Mouse (Mus musculus): ENCODE measurements around the gene Gab1. TPM values are rescaled to one million over a fixed set of nuclear protein-coding genes. Genes with fewer than 3 reads are reported as not detected.
A peak's percentile ranks its signal among the peaks of the same experiment; 100 is the strongest.

Gab1 gene
- polyA plus RNA-seq, 1 experiment from 2014 or later, result 32.3 TPM

- H3K9me3 ChIP-seq (replicated peaks; ENCODE audit: control insufficient read depth, low read length), result no peaks in the 10 kb centered on the region
- peak overlapping the region; percentile 15; the same call in 1 of the 2 replicates for H3K4me2 ChIP-seq (ENCODE audit: low read depth, low read length)
- H3K27me3 ChIP-seq (ENCODE audit: control insufficient read depth, insufficient read depth, low read length), result no peaks in the 10 kb centered on the region
- WGBS, result 67% methylated on average over 7 of the region's 7 CpGs
- peaks cover 67% of the 10 kb centered on the region for H3K4me1 ChIP-seq (ENCODE audit: control insufficient read depth, insufficient read depth, low read length)
- no peak for ATAC-seq (replicated peaks; ENCODE audit: extremely low read depth, insufficient read depth, low FRiP score)
- H3K27ac ChIP-seq (ENCODE audit: low read length), result peak overlapping the region; percentile 62
- no peak overlapping the region for H3K4me3 ChIP-seq (ENCODE audit: low read length)
- H3K9ac ChIP-seq (ENCODE audit: low read length), result no peak overlapping the region
- no peaks in the 10 kb centered on the region for H3K36me3 ChIP-seq (ENCODE audit: control insufficient read depth, insufficient read depth)
Observed at GRCm38 (mm10) chr8:80826996-80827395, 53.3 kb downstream of the Gab1 start.

GRCm38 (mm10) chr8:80825136-80825535, 55.2 kb downstream of the Gab1 start:
- WGBS, result 70% methylated on average over 4 of the region's 4 CpGs
- Histone ChIP-seq H3K9me3 (replicated peaks; ENCODE audit: control insufficient read depth, low read length) (no peaks in the 10 kb centered on the region), H3K4me3 (ENCODE audit: low read length) (no peak overlapping the region), H3K27ac (ENCODE audit: low read length) (no peak overlapping the region), H3K36me3 (ENCODE audit: control insufficient read depth, insufficient read depth) (no peaks in the 10 kb centered on the region), H3K4me2 (ENCODE audit: low read depth, low read length) (no peak overlapping the region), H3K27me3 (ENCODE audit: control insufficient read depth, insufficient read depth, low read length) (no peaks in the 10 kb centered on the region), H3K4me1 (ENCODE audit: control insufficient read depth, insufficient read depth, low read length) (peaks cover 66% of the 10 kb centered on the region), H3K9ac (ENCODE audit: low read length) (no peak overlapping the region)
- no peak for ATAC-seq (replicated peaks; ENCODE audit: extremely low read depth, insufficient read depth, low FRiP score)

DNA sequence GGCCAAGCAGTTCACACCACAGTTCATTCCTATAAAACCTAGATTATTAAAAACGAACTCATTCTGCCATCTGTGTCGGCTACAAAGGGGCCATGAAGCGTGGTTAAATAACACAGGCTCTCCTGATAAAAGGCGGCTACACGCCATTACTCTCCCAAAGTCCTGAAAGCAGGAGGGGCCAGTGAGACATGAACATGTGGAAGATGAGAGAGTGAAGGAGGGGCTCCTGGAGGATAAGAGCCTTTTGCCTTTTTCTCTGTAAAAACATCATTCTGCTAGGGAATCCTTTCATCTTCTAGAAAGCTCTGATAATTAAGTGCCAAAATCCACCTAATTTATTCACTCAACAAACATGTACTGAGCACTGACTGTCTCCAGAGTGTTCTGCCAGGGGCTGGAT, 55.9 kb downstream of the Gab1 start:
- WGBS, result 50% methylated on average over 5 of the region's 5 CpGs
- no peak for ATAC-seq (replicated peaks; ENCODE audit: extremely low read depth, insufficient read depth, low FRiP score)
- Histone ChIP-seq H3K9me3 (replicated peaks; ENCODE audit: control insufficient read depth, low read length) (no peaks in the 10 kb centered on the region), H3K27me3 (ENCODE audit: control insufficient read depth, insufficient read depth, low read length) (no peaks in the 10 kb centered on the region), H3K4me1 (ENCODE audit: control insufficient read depth, insufficient read depth, low read length) (peaks cover 66% of the 10 kb centered on the region), H3K4me2 (ENCODE audit: low read depth, low read length) (no peak overlapping the region), H3K27ac (ENCODE audit: low read length) (no peak overlapping the region), H3K36me3 (ENCODE audit: control insufficient read depth, insufficient read depth) (no peaks in the 10 kb centered on the region), H3K9ac (ENCODE audit: low read length) (no peak overlapping the region), H3K4me3 (ENCODE audit: low read length) (no peak overlapping the region)

DNA sequence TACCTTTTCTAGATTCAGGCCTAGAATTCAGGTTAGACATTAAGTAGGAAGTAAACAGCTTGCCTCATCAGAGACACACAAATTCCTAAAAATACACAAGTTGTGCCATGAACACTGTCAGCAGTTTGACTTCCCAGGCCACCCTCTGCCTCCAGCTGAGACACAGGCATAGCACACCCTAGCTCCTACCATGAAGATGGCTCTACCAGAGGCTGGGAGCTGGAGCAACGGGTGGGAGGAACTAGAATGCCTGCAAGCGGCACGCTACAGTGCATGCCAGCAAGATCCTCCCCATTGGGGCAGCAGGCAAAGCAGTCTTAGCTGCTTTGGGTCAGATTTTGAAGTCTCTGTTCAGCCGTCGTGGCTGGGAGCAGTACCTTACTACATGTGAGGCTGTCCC, 57.1 kb downstream of the Gab1 start:
- H3K27ac ChIP-seq (ENCODE audit: low read length), result peak overlapping the region; percentile 69

DNA sequence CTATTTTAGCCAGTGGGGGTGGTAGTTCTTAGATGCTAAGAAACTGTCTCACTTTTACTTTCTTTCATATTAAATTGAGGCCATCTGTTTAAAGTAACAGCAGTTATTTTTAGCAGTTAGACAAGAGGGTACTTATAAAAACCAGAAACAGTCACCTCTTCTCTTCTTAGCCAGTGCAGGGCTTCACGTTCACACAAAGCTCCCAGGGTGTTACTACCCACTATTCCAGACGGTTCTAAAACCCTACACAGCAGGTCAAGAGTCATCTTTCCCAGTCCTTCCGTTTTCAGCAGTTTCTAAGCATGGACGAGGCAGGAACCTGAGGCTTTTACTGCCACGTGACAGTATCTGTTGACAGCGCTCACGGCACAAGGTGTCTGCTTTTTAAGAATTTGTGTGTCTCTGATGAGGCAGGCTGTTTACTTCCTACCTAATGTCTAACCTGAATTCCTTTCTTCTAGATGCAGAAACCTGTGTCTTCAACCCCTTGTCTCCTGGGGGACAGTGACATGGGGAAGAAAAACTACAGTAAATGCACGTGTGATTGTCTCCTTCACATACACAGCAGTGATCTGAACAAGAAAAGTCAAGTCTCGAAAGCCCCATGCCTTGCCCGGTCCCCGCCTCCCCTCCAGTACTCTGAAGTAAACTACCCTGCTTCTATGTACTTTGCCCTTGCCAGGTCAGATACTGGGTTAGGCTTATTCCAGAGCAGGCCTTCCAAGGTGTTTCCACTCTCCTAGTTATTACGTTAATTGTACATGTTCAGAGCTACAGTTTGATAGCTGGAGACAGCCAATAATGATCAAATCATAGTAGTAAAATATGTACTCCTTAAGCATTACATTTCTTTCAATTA, 58.7 kb downstream of the Gab1 start:
- H3K9ac ChIP-seq (ENCODE audit: low read length), result peak overlapping the region; percentile 30
- WGBS, result 40% methylated on average over 12 of the region's 12 CpGs
- peak; percentile 61; the same call in 1 of the 2 replicates for ATAC-seq (replicated peaks; ENCODE audit: extremely low read depth, insufficient read depth, low FRiP score)
- no peaks in the 10 kb centered on the region for H3K27me3 ChIP-seq (ENCODE audit: control insufficient read depth, insufficient read depth, low read length)
- H3K36me3 ChIP-seq (ENCODE audit: control insufficient read depth, insufficient read depth), result no peaks in the 10 kb centered on the region
- H3K9me3 ChIP-seq (replicated peaks; ENCODE audit: control insufficient read depth, low read length), result no peaks in the 10 kb centered on the region
- peak overlapping the region; percentile 88 for H3K27ac ChIP-seq (ENCODE audit: low read length)
- peak overlapping the region; percentile 29 for H3K4me2 ChIP-seq (ENCODE audit: low read depth, low read length)
- peaks cover 70% of the 10 kb centered on the region for H3K4me1 ChIP-seq (ENCODE audit: control insufficient read depth, insufficient read depth, low read length)
- H3K4me3 ChIP-seq (ENCODE audit: low read length), result no peak overlapping the region

More for the DNA sequence above, 57.1 kb downstream of the Gab1 start:
- Histone ChIP-seq H3K36me3 (ENCODE audit: control insufficient read depth, insufficient read depth) (no peaks in the 10 kb centered on the region), H3K4me3 (ENCODE audit: low read length) (no peak overlapping the region), H3K4me1 (ENCODE audit: control insufficient read depth, insufficient read depth, low read length) (peaks cover 76% of the 10 kb centered on the region), H3K9me3 (replicated peaks; ENCODE audit: control insufficient read depth, low read length) (no peaks in the 10 kb centered on the region), H3K9ac (ENCODE audit: low read length) (no peak overlapping the region), H3K4me2 (ENCODE audit: low read depth, low read length) (no peak overlapping the region), H3K27me3 (ENCODE audit: control insufficient read depth, insufficient read depth, low read length) (no peaks in the 10 kb centered on the region)
- WGBS, result 60% methylated on average over 5 of the region's 5 CpGs
- no peak for ATAC-seq (replicated peaks; ENCODE audit: extremely low read depth, insufficient read depth, low FRiP score)

- no peaks in the 10 kb centered on the region for H3K27me3 ChIP-seq (ENCODE audit: control insufficient read depth, insufficient read depth, low read length)
- H3K4me2 ChIP-seq (ENCODE audit: low read depth, low read length), result no peak overlapping the region
- no peak overlapping the region for H3K27ac ChIP-seq (ENCODE audit: low read length)
- no peaks in the 10 kb centered on the region for H3K9me3 ChIP-seq (replicated peaks; ENCODE audit: control insufficient read depth, low read length)
- no peaks in the 10 kb centered on the region for H3K36me3 ChIP-seq (ENCODE audit: control insufficient read depth, insufficient read depth)
- ATAC-seq (replicated peaks; ENCODE audit: extremely low read depth, insufficient read depth, low FRiP score), result no peak
- WGBS, result 44% methylated on average over 6 of the region's 6 CpGs
- H3K9ac ChIP-seq (ENCODE audit: low read length), result no peak overlapping the region
- H3K4me3 ChIP-seq (ENCODE audit: low read length), result no peak overlapping the region
- peaks cover 71% of the 10 kb centered on the region for H3K4me1 ChIP-seq (ENCODE audit: control insufficient read depth, insufficient read depth, low read length)
Observed at GRCm38 (mm10) chr8:80818978-80819377, 61.3 kb downstream of the Gab1 start.

GRCm38 (mm10) chr8:80817065-80817464, 63.3 kb downstream of the Gab1 start:
- no peak overlapping the region for H3K27ac ChIP-seq (ENCODE audit: low read length)
- H3K4me1 ChIP-seq (ENCODE audit: control insufficient read depth, insufficient read depth, low read length), result peaks cover 72% of the 10 kb centered on the region
- H3K9me3 ChIP-seq (replicated peaks; ENCODE audit: control insufficient read depth, low read length), result no peaks in the 10 kb centered on the region
- no peak overlapping the region for H3K4me2 ChIP-seq (ENCODE audit: low read depth, low read length)
- no peak overlapping the region for H3K9ac ChIP-seq (ENCODE audit: low read length)
- 75% methylated on average over 2 of the region's 2 CpGs for WGBS
- no peak overlapping the region for H3K4me3 ChIP-seq (ENCODE audit: low read length)
- H3K36me3 ChIP-seq (ENCODE audit: control insufficient read depth, insufficient read depth), result no peaks in the 10 kb centered on the region
- no peaks in the 10 kb centered on the region for H3K27me3 ChIP-seq (ENCODE audit: control insufficient read depth, insufficient read depth, low read length)
- ATAC-seq (replicated peaks; ENCODE audit: extremely low read depth, insufficient read depth, low FRiP score), result no peak

DNA sequence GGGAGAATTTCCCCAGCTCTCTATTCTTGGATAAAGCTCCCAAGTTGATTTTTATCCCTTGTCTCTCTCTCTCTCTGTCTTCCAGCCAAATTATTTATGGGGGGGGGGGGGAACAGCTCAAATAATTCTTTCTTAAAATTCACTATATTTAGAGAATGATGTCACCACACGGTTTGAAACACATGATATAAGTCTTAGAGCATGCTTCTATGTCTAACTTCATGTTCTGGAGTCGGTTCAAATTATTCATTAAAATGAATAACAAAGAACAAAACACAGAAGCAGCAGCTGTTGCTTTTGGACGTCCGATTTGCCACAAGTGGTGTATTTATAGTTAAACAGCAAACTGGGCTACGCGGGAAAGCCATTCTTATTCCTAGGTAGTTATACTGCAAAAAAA, 65.1 kb downstream of the Gab1 start:
- H3K36me3 ChIP-seq (ENCODE audit: control insufficient read depth, insufficient read depth), result peaks cover 2% of the 10 kb centered on the region; the same call in 1 of the 2 replicates
- no peaks in the 10 kb centered on the region for H3K9me3 ChIP-seq (replicated peaks; ENCODE audit: control insufficient read depth, low read length)
- WGBS, result 32% methylated on average over 6 of the region's 6 CpGs
- peak overlapping the region; percentile 60 for H3K27ac ChIP-seq (ENCODE audit: low read length)
- no peak overlapping the region for H3K4me2 ChIP-seq (ENCODE audit: low read depth, low read length)
- no peaks in the 10 kb centered on the region for H3K27me3 ChIP-seq (ENCODE audit: control insufficient read depth, insufficient read depth, low read length)
- H3K4me3 ChIP-seq (ENCODE audit: low read length), result no peak overlapping the region
- ATAC-seq (replicated peaks; ENCODE audit: extremely low read depth, insufficient read depth, low FRiP score), result no peak
- H3K9ac ChIP-seq (ENCODE audit: low read length), result peak overlapping the region; percentile 38; the same call in 1 of the 2 replicates
- peaks cover 72% of the 10 kb centered on the region for H3K4me1 ChIP-seq (ENCODE audit: control insufficient read depth, insufficient read depth, low read length)

- H3K4me1 ChIP-seq (ENCODE audit: control insufficient read depth, insufficient read depth, low read length), result peaks cover 73% of the 10 kb centered on the region
- WGBS, result 22% methylated on average over 13 of the region's 13 CpGs
- H3K9ac ChIP-seq (ENCODE audit: low read length), result no peak overlapping the region; the same call in 1 of the 2 replicates
Observed at GRCm38 (mm10) chr8:80814087-80814791, 66.1 kb downstream of the Gab1 start.

More at GRCm38 (mm10) chr8:80814087-80814791, 66.1 kb downstream of the Gab1 start:
- Histone ChIP-seq H3K36me3 (ENCODE audit: control insufficient read depth, insufficient read depth) (peaks cover 5% of the 10 kb centered on the region), H3K27me3 (ENCODE audit: control insufficient read depth, insufficient read depth, low read length) (no peaks in the 10 kb centered on the region), H3K9me3 (replicated peaks; ENCODE audit: control insufficient read depth, low read length) (no peaks in the 10 kb centered on the region), H3K4me3 (ENCODE audit: low read length) (no peak overlapping the region), H3K27ac (ENCODE audit: low read length) (peak overlapping the region; percentile 60), H3K4me2 (ENCODE audit: low read depth, low read length) (peak overlapping the region; percentile 45)
- peak; percentile 46; the same call in 1 of the 2 replicates for ATAC-seq (replicated peaks; ENCODE audit: extremely low read depth, insufficient read depth, low FRiP score)
